Mouse (Mus musculus) embryonic fibroblast, embryonic 13.5 days (primary cell): ENCODE results near the gene Rtbdn. TPM values are rescaled to one million over a fixed set of nuclear protein-coding genes. Genes with fewer than 3 reads are reported as not detected.
A peak's percentile ranks its signal among the peaks of the same experiment; 100 is the strongest.

Experiments
- H3K27ac ChIP-seq: 2 replicates; pipeline ENCODE4 v1.5.1; 2012; ENCODE audit warnings: low read length, control low read depth, inconsistent platforms; ENCODE audit not compliant: insufficient read depth
- H3K4me1 ChIP-seq: 2 replicates; pipeline ENCODE4 v1.6.1; 2011; ENCODE audit warnings: low read length; ENCODE audit not compliant: control insufficient read depth, insufficient read depth
- H3K4me3 ChIP-seq: 2 replicates; pipeline ENCODE4 v1.5.1; 2011; ENCODE audit warnings: mild to moderate bottlenecking, control low read depth, low read length; ENCODE audit not compliant: insufficient read depth
- CTCF ChIP-seq: IDR thresholded peaks from 2 replicates; pipeline ENCODE4 v1.5.1; 2011; ENCODE audit warnings: mild to moderate bottlenecking, control low read depth, low read length, moderate library complexity, borderline replicate concordance; ENCODE audit not compliant: insufficient read depth
- POLR2A ChIP-seq: IDR thresholded peaks from 2 replicates; pipeline ENCODE4 v1.6.1; 2011; ENCODE audit warnings: low read depth, mild to moderate bottlenecking, control low read depth, low read length, moderate library complexity
- polyA plus RNA-seq: library from polyadenylated mRNA; stranded (reverse); fragments of >200 nt; gene quantifications from 2 replicates; pipeline ENCODE4 v1.2.4, GENCODE M21; 2011; ENCODE audit warnings: low read depth; ENCODE audit not compliant: missing spikeins, insufficient read length

Rtbdn gene
- polyA plus RNA-seq, 1 experiment: not detected

GRCm38 (mm10) chr8:84995680-84996079, 48.9 kb downstream of the Rtbdn start:
- Histone ChIP-seq H3K27ac (no peak overlapping the region), H3K4me1 (no peaks in the 10 kb centered on the region), H3K4me3 (no peak overlapping the region)
- TF ChIP-seq CTCF: no peak
- no peak for TF ChIP-seq POLR2A

DNA sequence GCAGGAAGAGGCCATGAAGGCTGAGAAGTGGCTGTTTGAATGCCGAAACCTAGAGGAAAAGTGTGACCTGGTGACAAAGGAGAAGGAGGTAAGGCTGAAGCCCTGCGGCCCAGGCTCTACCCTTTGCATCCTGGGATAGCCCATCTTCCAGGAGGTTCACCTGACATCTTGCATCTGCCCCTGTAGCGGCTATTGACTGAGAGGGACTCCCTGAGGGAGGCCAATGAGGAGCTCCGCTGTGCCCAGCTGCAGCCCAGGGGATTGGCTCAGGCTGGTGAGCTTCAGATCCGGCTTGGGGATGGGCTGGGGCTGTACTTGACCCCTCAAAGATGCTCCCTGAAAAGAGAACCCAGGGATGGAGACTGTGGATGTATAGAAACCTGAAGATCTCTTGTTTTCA, 50.2 kb downstream of the Rtbdn start:
- Histone ChIP-seq H3K4me1 (no peaks in the 10 kb centered on the region), H3K4me3 (no peak overlapping the region), H3K27ac (no peak overlapping the region)
- TF ChIP-seq POLR2A (no peak), CTCF (no peak)

DNA sequence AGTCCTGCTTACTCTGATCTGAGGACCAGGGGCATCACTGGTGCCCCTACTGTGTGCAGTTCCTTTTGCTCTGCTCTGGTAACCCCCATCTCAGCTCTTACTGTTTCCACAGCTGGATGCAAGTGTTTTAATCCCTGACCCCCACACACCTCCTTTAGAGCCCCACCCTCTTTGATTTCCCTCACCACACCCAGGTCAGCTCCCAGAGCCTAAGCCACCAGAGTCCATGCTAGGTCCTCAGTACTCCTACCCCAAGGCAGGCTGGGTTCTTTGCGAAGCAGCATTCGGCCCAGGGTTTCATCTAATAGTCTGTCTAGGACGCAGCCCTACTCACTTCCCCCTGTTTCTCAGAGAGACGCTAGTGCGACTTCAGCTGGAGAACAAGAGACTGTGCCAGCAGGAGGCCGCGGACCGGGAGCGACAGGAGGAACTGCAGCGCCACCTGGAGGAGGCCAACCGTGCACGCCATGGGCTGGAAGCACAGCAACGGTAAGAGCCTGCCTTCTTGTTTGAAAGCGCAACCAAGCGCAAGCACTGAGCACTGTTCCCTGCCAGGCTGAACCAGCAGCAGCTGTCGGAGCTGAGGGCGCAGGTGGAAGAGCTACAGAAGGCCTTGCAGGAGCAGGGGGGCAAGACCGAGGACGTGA, 51.0 kb downstream of the Rtbdn start:
- H3K27ac ChIP-seq: no peak overlapping the region

More for the DNA sequence above, 51.0 kb downstream of the Rtbdn start:
- Histone ChIP-seq H3K4me3 (no peak overlapping the region), H3K4me1 (no peaks in the 10 kb centered on the region)
- TF ChIP-seq POLR2A (no peak), CTCF (peak; percentile 99)

Other genes with a start within 250 kb of the Rtbdn start
- gene Lyl1, start 245.5 kb upstream of the Rtbdn start, polyA plus RNA-seq: not detected in 2 replicates
- gene G430095P16Rik, start 224.0 kb upstream of the Rtbdn start, polyA plus RNA-seq: 0.74 TPM in 1 of 2 replicates, not detected in the other
- gene Nfix, start 146.6 kb upstream of the Rtbdn start, polyA plus RNA-seq: 173 and 236 TPM in 2 replicates
- 2.0 and 2.3 TPM in 2 replicates for gene Dand5, start 124.2 kb upstream of the Rtbdn start, polyA plus RNA-seq
- 11.7 and 12.6 TPM in 2 replicates for gene Gadd45gip1, start 115.5 kb upstream of the Rtbdn start, polyA plus RNA-seq
- gene Rad23a, start 106.3 kb upstream of the Rtbdn start, polyA plus RNA-seq: 57.6 and 61.7 TPM in 2 replicates
- gene Calr, start 100.1 kb upstream of the Rtbdn start, polyA plus RNA-seq: 1,122 and 1,201 TPM in 2 replicates
- gene Farsa, start 90.0 kb upstream of the Rtbdn start, polyA plus RNA-seq: 41.0 and 43.5 TPM in 2 replicates
- gene Syce2, start 74.9 kb upstream of the Rtbdn start, polyA plus RNA-seq: 8.7 and 18.9 TPM in 2 replicates
- gene Gcdh, start 53.1 kb upstream of the Rtbdn start, polyA plus RNA-seq: 18.6 and 23.5 TPM in 2 replicates
- not detected in 2 replicates for gene Klf1, start 45.1 kb upstream of the Rtbdn start, polyA plus RNA-seq
- 17.2 and 19.7 TPM in 2 replicates for gene Dnase2a, start 38.4 kb upstream of the Rtbdn start, polyA plus RNA-seq
- gene Mast1, start 9.6 kb upstream of the Rtbdn start, polyA plus RNA-seq: not detected in 2 replicates
- gene Gm49661, start 22.4 kb downstream of the Rtbdn start, polyA plus RNA-seq: not detected in 2 replicates
- 244 and 312 TPM in 2 replicates for gene Prdx2, start 22.6 kb downstream of the Rtbdn start, polyA plus RNA-seq
- 27.9 and 30.7 TPM in 2 replicates for gene Rnaseh2a, start 22.8 kb downstream of the Rtbdn start, polyA plus RNA-seq
- 35.0 and 42.0 TPM in 2 replicates for gene Junb, start 31.7 kb downstream of the Rtbdn start, polyA plus RNA-seq
- 7.9 and 8.1 TPM in 2 replicates for gene Hook2, start 43.6 kb downstream of the Rtbdn start, polyA plus RNA-seq
- gene Best2, start 67.5 kb downstream of the Rtbdn start, polyA plus RNA-seq: not detected in 2 replicates
- 71.1 and 73.2 TPM in 2 replicates for gene Asna1, start 78.3 kb downstream of the Rtbdn start, polyA plus RNA-seq
- gene Trir, start 79.8 kb downstream of the Rtbdn start, polyA plus RNA-seq: 108 and 117 TPM in 2 replicates
- gene Tnpo2, start 89.9 kb downstream of the Rtbdn start, polyA plus RNA-seq: 106 and 120 TPM in 2 replicates
- 28.8 TPM in 2 replicates for gene Fbxw9, start 113.1 kb downstream of the Rtbdn start, polyA plus RNA-seq
- gene Gm5741, start 121.0 kb downstream of the Rtbdn start, polyA plus RNA-seq: not detected in 2 replicates
- gene Dhps, start 124.8 kb downstream of the Rtbdn start, polyA plus RNA-seq: 36.1 and 36.7 TPM in 2 replicates
- gene Wdr83os, start 133.7 kb downstream of the Rtbdn start, polyA plus RNA-seq: 133 and 144 TPM in 2 replicates
- 19.5 and 22.2 TPM in 2 replicates for gene Wdr83, start 134.3 kb downstream of the Rtbdn start, polyA plus RNA-seq
- gene Man2b1, start 136.3 kb downstream of the Rtbdn start, polyA plus RNA-seq: 45.5 and 51.3 TPM in 2 replicates
- 1.1 and 1.7 TPM in 2 replicates for gene Zfp791, start 176.1 kb downstream of the Rtbdn start, polyA plus RNA-seq
- not detected in 2 replicates for gene Cks1brt, start 204.9 kb downstream of the Rtbdn start, polyA plus RNA-seq